ENCODE assay signal across 11 mouse cellular contexts in genomic region chr17:73948801-73949200, GRCm38 (mm10). TPM values are rescaled to one million over a fixed set of nuclear protein-coding genes. Genes with fewer than 3 reads are reported as not detected.
DNase-seq lines count a peak whose midpoint lies in the region; ATAC-seq and TF ChIP-seq lines count a peak whose summit lies in the region.
"Had no signal": no experiment of that assay in that cellular context is flagged by ENCODE, and none has a peak within 500 bp of the region (broad histone marks: within the 10 kb centered on the region; RNA-seq: fewer than 3 reads in every experiment).

No protein-coding gene starts in this region.

- H3K9me3 ChIP-seq in midbrain, embryonic 11.5 days (ENCODE audit: control insufficient read depth, low read length), result no peaks in the 10 kb centered on the region
- H3K9me3 ChIP-seq: midbrain, embryonic 10.5 days had no signal

- no peak overlapping the region for H3K9ac ChIP-seq in midbrain, embryonic 11.5 days (ENCODE audit: low read length)

- WGBS in lung, adult 2 months, result 21% methylated on average over 2 of the region's 2 CpGs
- WGBS in midbrain, embryonic 11.5 days, result 88% methylated on average over 2 of the region's 2 CpGs

- no peak for TF ChIP-seq CTCF in gastrocnemius, adult 2 months (IDR thresholded peaks at IDR 0.05)
- no peak for TF ChIP-seq CTCF in lung, adult 2 months (IDR thresholded peaks at IDR 0.05; ENCODE audit: insufficient read depth, low read length)

- ATAC-seq in activated CD4-positive, CD25-positive, alpha-beta regulatory T cell, adult 4 months, result no peak
- ATAC-seq in midbrain, embryonic 11.5 days (ENCODE audit: low FRiP score), result no peak

- DNase-seq in gastrocnemius, adult 2 months, result no peak
- DNase-seq in gastrocnemius, adult 18-20 months (ENCODE audit: low spot score), result no peak
- DNase-seq in lung, adult 2 months, result no peak
- no peak for DNase-seq in lung, postnatal 14 days
- peak; percentile 87 for DNase-seq in 3T3-L1 (ENCODE audit: low read depth, low spot score)
- DNase-seq in fibroblast of lung, adult 2 months (ENCODE audit: low read depth), result peak; percentile 44
- DNase-seq in midbrain, embryonic 11.5 days (ENCODE audit: low spot score, missing footprints), result no peak

- TF ChIP-seq POLR2A in lung, adult 2 months (IDR thresholded peaks at IDR 0.05; ENCODE audit: borderline replicate concordance, extremely low read depth, low read depth, low read length), result no peak

- peak overlapping the region; percentile 70 for H3K4me3 ChIP-seq in gastrocnemius, adult 2 months
- H3K4me3 ChIP-seq in lung, adult 2 months (replicated peaks; ENCODE audit: extremely low read depth, low read depth, low read length), result peak overlapping the region; percentile 77
- H3K4me3 ChIP-seq in midbrain, embryonic 11.5 days (ENCODE audit: low read depth, low read length), result no peak overlapping the region
- H3K4me3 ChIP-seq: midbrain, embryonic 10.5 days; myocyte had no signal

- H3K27ac ChIP-seq in gastrocnemius, adult 2 months, result peak overlapping the region; percentile 86
- H3K27ac ChIP-seq in midbrain, embryonic 11.5 days (ENCODE audit: low read depth, low read length), result no peak overlapping the region
- H3K27ac ChIP-seq: layer of hippocampus, adult 2 months; midbrain, embryonic 10.5 days had no signal

- no peaks in the 10 kb centered on the region for H3K27me3 ChIP-seq in midbrain, embryonic 11.5 days (ENCODE audit: control insufficient read depth, insufficient read depth, low read length)

- H3K36me3 ChIP-seq in midbrain, embryonic 11.5 days (ENCODE audit: control insufficient read depth, insufficient read depth, low read length), result no peaks in the 10 kb centered on the region
- H3K36me3 ChIP-seq: midbrain, embryonic 10.5 days had no signal

- H3K4me2 ChIP-seq in midbrain, embryonic 11.5 days, result no peak overlapping the region

- H3K4me1 ChIP-seq in lung, adult 2 months (ENCODE audit: control insufficient read depth, insufficient read depth, low read length), result peaks cover 25% of the 10 kb centered on the region
- H3K4me1 ChIP-seq in midbrain, embryonic 11.5 days (ENCODE audit: control insufficient read depth, insufficient read depth, low read length), result no peaks in the 10 kb centered on the region
- H3K4me1 ChIP-seq: midbrain, embryonic 10.5 days had no signal

- intact Hi-C loops in gastrocnemius, adult 2 months (cut with DNase I), result no loop called here

RNA-seq across cellular contexts. Expression of gene Xdh, which starts 1.2 kb away (rescaled TPM):
- total RNA-seq in gastrocnemius, adult 2 months (2021), result 10 to 100 TPM; 54.9 to 72.1 TPM
- 10 to 100 TPM; 41.3 to 60.9 TPM for total RNA-seq in gastrocnemius, adult 18-20 months (2021)
- 141 and 150 TPM in 2 replicates for polyA plus RNA-seq in lung, adult 2 months (2012; rRNA removed)
- polyA plus RNA-seq in activated CD4-positive, CD25-positive, alpha-beta regulatory T cell, adult 4 months (2017; shearing (Covaris generic)), result 10 to 100 TPM; 19.1 to 39.8 TPM
- 0.04 and 0.08 TPM in 2 replicates for polyA plus RNA-seq in midbrain, embryonic 11.5 days (2014; fragmentation: Nextera tagmentation; extraction: Ambion mirVana)

Comparison
In these comparisons a context has a peak if more than half of its experiments do, and no peak if none do; other contexts are left out.
1. DNase-seq: peak in 3T3-L1 (single experiment) and fibroblast of lung, adult 2 months (single experiment); none in gastrocnemius, adult 2 months (single experiment), gastrocnemius, adult 18-20 months (single experiment), lung, adult 2 months (single experiment), lung, postnatal 14 days (single experiment) and midbrain, embryonic 11.5 days (single experiment).
2. RNA of gene Xdh, which starts 1.2 kb away (polyA plus RNA-seq): 141 to 150 TPM in lung, adult 2 months and 19.1 to 39.8 TPM in activated CD4-positive, CD25-positive, alpha-beta regulatory T cell, adult 4 months; 0.04 to 0.08 TPM in midbrain, embryonic 11.5 days; every median in the first group is over 10 times any median in the second.